Mouse (Mus musculus): ENCODE results near the gene Scn9a. TPM values are rescaled to one million over a fixed set of nuclear protein-coding genes. Genes with fewer than 3 reads are reported as not detected.

The Scn9a gene
- total RNA-seq, 2 experiments from 2014 or later = 0.02 TPM; not detected in 1

DNA sequence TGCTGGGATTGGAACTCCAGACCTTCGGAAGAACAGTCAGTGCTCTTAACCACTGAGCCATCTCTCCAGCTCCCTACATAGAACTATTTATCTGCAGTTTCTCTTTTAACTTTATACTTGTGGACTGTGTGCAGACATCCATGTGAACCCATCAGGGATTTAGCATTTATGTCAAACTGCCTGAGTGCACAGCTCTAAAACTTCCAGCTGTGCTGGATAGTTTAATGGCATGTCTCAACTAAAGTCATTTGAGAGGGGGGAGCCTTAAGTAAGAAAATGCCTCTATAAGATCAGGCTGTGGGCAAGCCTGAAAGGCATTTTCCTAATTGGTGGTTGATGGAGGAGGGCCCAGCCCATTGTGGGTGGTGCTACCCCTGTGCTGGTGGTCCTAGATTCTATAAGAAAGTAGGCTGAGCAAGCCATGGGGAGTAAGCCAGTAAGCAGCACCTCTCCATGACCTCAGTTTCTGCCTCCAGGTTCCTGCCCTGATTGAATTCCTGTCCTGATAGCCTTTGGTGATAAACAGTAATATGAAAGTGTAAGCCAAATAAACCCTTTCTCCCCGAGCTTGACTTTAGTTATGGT lies 169.8 kb downstream of the Scn9a start:
- no peak for DNase-seq
- intact Hi-C loops (cut with DNase I) = no loop called here

DNA sequence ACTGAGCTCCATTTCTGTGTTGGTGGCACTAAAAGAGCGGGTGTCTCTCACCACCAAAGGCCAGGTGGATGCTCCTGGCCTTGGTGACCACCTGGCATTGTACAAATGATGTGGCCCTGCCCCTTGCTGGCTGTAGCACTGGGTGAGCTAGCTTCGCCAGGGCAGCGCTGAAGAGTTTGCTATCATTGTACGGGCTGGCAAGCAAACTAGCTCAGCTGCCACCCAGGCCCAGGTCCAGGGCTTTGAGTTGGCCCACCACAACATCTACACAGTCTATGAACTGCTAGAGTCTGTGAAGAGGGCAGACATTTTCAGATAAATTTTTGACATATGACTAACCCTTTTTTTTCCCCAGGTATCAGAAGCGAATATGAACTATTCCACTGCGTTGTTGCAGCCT lies 170.8 kb downstream of the Scn9a start:
- intact Hi-C loops (cut with DNase I) = no loop called here
- DNase-seq = no peak

- DNase-seq = no peak
- intact Hi-C loops (cut with DNase I) = no loop called here
These were observed 172.3 kb downstream of the Scn9a start for GRCm38 (mm10) chr2:66462458-66462857.

DNA sequence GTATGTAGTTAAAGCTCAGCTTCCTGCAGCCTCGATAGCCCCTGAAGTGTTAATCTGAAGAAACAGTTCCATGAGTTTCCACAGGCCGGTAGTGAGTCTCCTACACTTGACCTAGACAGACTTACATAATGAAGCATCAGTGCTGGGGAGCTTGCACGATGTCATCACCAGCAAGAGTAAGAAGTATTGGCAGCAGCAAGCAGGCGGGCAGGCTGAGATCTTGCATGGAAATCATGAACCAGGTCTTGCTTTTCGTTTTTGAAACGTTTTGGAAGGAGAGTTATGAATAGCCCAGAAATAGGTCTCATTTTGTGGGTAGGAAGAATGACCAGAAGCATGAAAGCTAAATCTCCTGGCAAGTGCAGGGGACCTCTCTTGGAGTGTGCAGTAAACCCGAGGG lies 194.1 kb downstream of the Scn9a start, which contains the start of gene Scn1a:
Gene Scn1a (minus strand): TSS at position 130 of the 400 bp plus-strand sequence.
- no peak for DNase-seq
- intact Hi-C loops (cut with DNase I) = no loop called here

GRCm38 (mm10) chr2:66439764-66440471 lies 194.8 kb downstream of the Scn9a start:
- DNase-seq = no peak
- intact Hi-C loops (cut with DNase I) = no loop called here

GRCm38 (mm10) chr2:66436286-66436685 lies 198.5 kb downstream of the Scn9a start:
- intact Hi-C loops (cut with DNase I) = no loop called here
- no peak for DNase-seq

Other genes starting within 250 kb of the Scn9a start
- under 1 TPM; 0.07 to 0.10 TPM for gene Scn1a, start 194.1 kb downstream of the Scn9a start, total RNA-seq (2021)
- gene Scn7a, start 150.0 kb upstream of the Scn9a start, total RNA-seq (2021) = 10 to 100 TPM in 1 of 2 experiments, 1 to 10 TPM in 1; 8.5 to 11.9 TPM

Measured in heart, postnatal 14 days (tissue).